Mouse (Mus musculus) heart, adult 2 months (tissue): ENCODE measurements at regions not wholly inside any gene's neighbourhood (a gene's known extent, or its start where the extent isn't known, plus 50 kb on each side); places are given as distances from the start of the nearest gene placed in this dataset.

Experiments used
- DNase-seq, 2 experiments: peaks; one replicate each; pipeline ENCODE4 v3.0.0; 2021
- H3K27ac ChIP-seq: fragments of 200-600 bp; 2 replicates; pipeline ENCODE4 v1.8.1; 2022
- H3K27me3 ChIP-seq: fragments of 200-500 bp; 2 replicates; pipeline ENCODE4 v1.6.1; 2012; ENCODE audit warnings: mild to moderate bottlenecking, low read length, inconsistent platforms, mixed read lengths; ENCODE audit not compliant: control insufficient read depth, insufficient read depth
- H3K36me3 ChIP-seq: fragments of 200-500 bp; 2 replicates; pipeline ENCODE4 v1.6.1; 2012; ENCODE audit warnings: low read length, inconsistent platforms; ENCODE audit not compliant: control insufficient read depth, insufficient read depth
- H3K4me1 ChIP-seq: fragments of 200-500 bp; 2 replicates; pipeline ENCODE4 v1.6.1; 2011; ENCODE audit warnings: low read length; ENCODE audit not compliant: control insufficient read depth, insufficient read depth
- H3K4me3 ChIP-seq: fragments of 200-600 bp; 2 replicates; pipeline ENCODE4 v1.8.1; 2022
- H3K79me2 ChIP-seq: fragments of 200-500 bp; replicated peaks from 2 replicates; pipeline ENCODE4 v1.6.1; 2012; ENCODE audit warnings: mild to moderate bottlenecking, inconsistent platforms, low read length, moderate library complexity, mixed read lengths; ENCODE audit not compliant: control insufficient read depth, insufficient read depth
- H3K9ac ChIP-seq: fragments of 200-500 bp; 2 replicates; pipeline ENCODE4 v1.6.1; 2012; ENCODE audit warnings: low read depth, mild to moderate bottlenecking, control low read depth, inconsistent platforms, low read length, mixed read lengths
- CTCF ChIP-seq: fragments of 200-600 bp; IDR thresholded peaks from 2 replicates; pipeline ENCODE4 v1.8.1; 2022; ENCODE audit warnings: antibody characterized with exemption, mild to moderate bottlenecking, moderate library complexity
- EP300 ChIP-seq: fragments of 200-500 bp; IDR thresholded peaks from 2 replicates; pipeline ENCODE4 v1.6.1; 2011; ENCODE audit warnings: low read depth, low read length, control low read depth; ENCODE audit not compliant: insufficient read depth
- POLR2A ChIP-seq: fragments of 200-500 bp; IDR thresholded peaks from 2 replicates; pipeline ENCODE4 v1.6.1; 2011; ENCODE audit warnings: mild to moderate bottlenecking, low read depth, low read length, control low read depth; ENCODE audit not compliant: insufficient read depth
- WGBS: fragments of 180-500 bp; shearing (Covaris S2); methylation state at CpG from one replicate; pipeline ENCODE4 v1.1.7; 2018; 5-methylcytosine and 5-hydroxymethylcytosine counted together
- intact Hi-C: fragments of 180-260 bp; cut with DNase I; formaldehyde crosslinking; loops from one replicate; pipeline ENCODE4 v1.15.1; 2025

- H3K36me3 ChIP-seq, result no peaks in the 10 kb centered on the region
- DNase-seq, result peak in 1 of 2 experiments; percentile 11
- no peak overlapping the region for H3K4me3 ChIP-seq
- TF ChIP-seq EP300 (no peak), POLR2A (no peak), CTCF (no peak)
- H3K4me1 ChIP-seq, result no peaks in the 10 kb centered on the region
- 63% methylated on average over 4 of the region's 4 CpGs for WGBS
- H3K79me2 ChIP-seq, result no peaks in the 10 kb centered on the region
- H3K27ac ChIP-seq, result no peak overlapping the region
- intact Hi-C loops, result loop anchor here (5.0 kb wide), 1 partner anchor 107 kb away; no protein-coding TSS in a partner anchor
- no peak overlapping the region for H3K9ac ChIP-seq
- no peaks in the 10 kb centered on the region for H3K27me3 ChIP-seq
Observed at GRCm38 (mm10) chr7:36210034-36210433, 407.2 kb upstream of the Zfp507 start.

- H3K27me3 ChIP-seq, result no peaks in the 10 kb centered on the region
- H3K79me2 ChIP-seq, result no peaks in the 10 kb centered on the region
- no peak overlapping the region for H3K9ac ChIP-seq
- no peaks in the 10 kb centered on the region for H3K4me1 ChIP-seq
- DNase-seq, result no peak
- intact Hi-C loops, result no loop called here
- 88% methylated on average over 17 of the region's 17 CpGs for WGBS
- H3K4me3 ChIP-seq, result no peak overlapping the region
- TF ChIP-seq CTCF, result no peak
- no peak for TF ChIP-seq POLR2A
- TF ChIP-seq EP300, result no peak
- no peak overlapping the region for H3K27ac ChIP-seq
- H3K36me3 ChIP-seq, result no peaks in the 10 kb centered on the region
Observed at GRCm38 (mm10) chr7:36207525-36208260, 404.9 kb upstream of the Zfp507 start.

- Histone ChIP-seq H3K9ac (no peak overlapping the region), H3K79me2 (no peaks in the 10 kb centered on the region), H3K27ac (no peak overlapping the region), H3K27me3 (no peaks in the 10 kb centered on the region), H3K4me1 (no peaks in the 10 kb centered on the region), H3K4me3 (no peak overlapping the region), H3K36me3 (no peaks in the 10 kb centered on the region)
- intact Hi-C loops, result no loop called here
- 82% methylated on average over 16 of the region's 16 CpGs for WGBS
- DNase-seq, result no peak
- TF ChIP-seq EP300 (no peak), CTCF (no peak), POLR2A (no peak)
Observed at GRCm38 (mm10) chr7:36198091-36198700, 395.4 kb upstream of the Zfp507 start.

GRCm38 (mm10) chr7:36196154-36196720 lies 393.4 kb upstream of the Zfp507 start:
- intact Hi-C loops, result no loop called here
- WGBS, result 87% methylated on average over 18 of the region's 18 CpGs

GRCm38 (mm10) chr7:36192645-36193044 lies 389.8 kb upstream of the Zfp507 start:
- intact Hi-C loops, result no loop called here
- H3K9ac ChIP-seq, result no peak overlapping the region
- no peaks in the 10 kb centered on the region for H3K79me2 ChIP-seq
- no peaks in the 10 kb centered on the region for H3K27me3 ChIP-seq
- no peaks in the 10 kb centered on the region for H3K36me3 ChIP-seq
- no peak for DNase-seq
- no peak overlapping the region for H3K4me3 ChIP-seq
- TF ChIP-seq POLR2A, result no peak
- no peak for TF ChIP-seq CTCF
- TF ChIP-seq EP300, result no peak
- WGBS, result 73% methylated on average over 8 of the region's 8 CpGs
- H3K4me1 ChIP-seq, result no peaks in the 10 kb centered on the region
- H3K27ac ChIP-seq, result no peak overlapping the region

More at GRCm38 (mm10) chr7:36196154-36196720, 393.4 kb upstream of the Zfp507 start:
- Histone ChIP-seq H3K9ac (no peak overlapping the region), H3K4me1 (no peaks in the 10 kb centered on the region), H3K36me3 (no peaks in the 10 kb centered on the region), H3K27me3 (no peaks in the 10 kb centered on the region), H3K27ac (no peak overlapping the region), H3K79me2 (no peaks in the 10 kb centered on the region), H3K4me3 (no peak overlapping the region)
- DNase-seq, result no peak
- TF ChIP-seq POLR2A (no peak), EP300 (no peak), CTCF (no peak)

GRCm38 (mm10) chr7:36177947-36178346 lies 375.1 kb upstream of the Zfp507 start:
- Histone ChIP-seq H3K27me3 (no peaks in the 10 kb centered on the region), H3K27ac (no peak overlapping the region), H3K4me1 (no peaks in the 10 kb centered on the region), H3K9ac (no peak overlapping the region), H3K36me3 (no peaks in the 10 kb centered on the region), H3K4me3 (no peak overlapping the region), H3K79me2 (no peaks in the 10 kb centered on the region)
- no peak for TF ChIP-seq CTCF
- no peak for TF ChIP-seq EP300
- intact Hi-C loops, result no loop called here
- DNase-seq, result no peak
- 52% methylated on average over 7 of the region's 7 CpGs for WGBS
